Mouse (Mus musculus): ENCODE data around the gene Gmppa.

Gene Gmppa

DNA sequence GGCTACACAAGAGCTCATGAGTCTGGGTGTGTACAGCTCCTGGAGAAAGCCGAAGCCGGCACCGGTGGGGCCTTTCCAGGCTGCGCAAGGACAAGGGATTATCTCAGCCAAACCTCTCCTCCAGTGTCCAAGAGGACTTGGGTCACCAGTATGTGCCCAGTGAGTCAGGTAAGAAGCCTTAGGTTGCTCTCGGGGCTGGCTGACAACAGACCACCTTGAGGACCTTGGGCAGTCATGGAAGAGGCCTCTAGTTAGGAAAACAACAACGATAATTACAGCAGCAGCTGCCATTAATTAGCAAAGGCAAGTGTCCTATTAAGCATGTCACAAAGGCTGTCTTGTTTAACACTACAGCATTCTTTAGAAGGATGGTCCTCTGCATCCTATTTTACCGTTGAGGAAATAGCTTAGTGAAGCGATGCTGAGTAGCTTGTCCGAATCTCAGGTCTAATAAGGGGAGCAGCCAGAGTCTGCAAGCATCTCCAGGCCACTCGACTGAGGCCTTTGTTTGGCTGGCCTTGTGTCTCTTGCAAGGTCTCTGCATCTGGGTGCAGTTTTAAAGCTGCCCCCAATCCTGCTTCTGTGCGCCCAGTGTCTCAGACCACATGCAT lies 11.8 kb upstream of the Gmppa start:
- no peak for DNase-seq (ENCODE audit: low spot score in 2 of 2)

DNA sequence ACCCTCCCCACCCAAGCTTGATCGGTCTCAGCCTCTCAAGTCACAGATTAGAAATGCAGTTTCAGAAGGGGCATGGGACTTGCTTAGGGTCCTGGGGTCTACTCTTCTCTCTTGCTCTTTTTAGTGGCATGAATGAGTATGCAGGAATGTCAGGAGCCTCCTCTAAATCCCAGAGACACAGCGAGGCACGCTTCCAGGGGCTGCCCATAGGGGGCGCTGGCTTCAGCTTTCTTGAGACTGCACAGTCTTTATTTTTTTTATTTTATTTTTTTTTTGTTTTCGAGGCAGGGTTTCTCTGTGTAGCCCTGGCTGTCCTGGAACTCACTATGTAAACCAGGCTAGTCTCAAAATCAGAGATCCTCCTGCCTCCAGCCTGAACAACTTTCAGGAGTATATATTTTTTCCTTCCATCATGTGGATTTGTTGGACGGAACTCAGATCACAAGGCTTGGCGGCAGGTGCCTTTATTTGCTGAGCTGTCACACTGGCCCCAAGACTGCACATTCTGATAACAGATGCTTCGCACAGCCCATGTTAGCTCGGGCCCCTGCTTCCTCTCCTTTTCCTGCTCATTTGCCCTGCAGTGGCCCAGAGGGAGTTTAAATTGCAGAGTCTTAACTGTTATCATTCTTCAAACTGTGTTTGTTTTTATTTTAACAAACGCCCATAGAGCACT lies 9.8 kb upstream of the Gmppa start:
- DNase-seq (ENCODE audit: low spot score in 2 of 2): no peak

DNA sequence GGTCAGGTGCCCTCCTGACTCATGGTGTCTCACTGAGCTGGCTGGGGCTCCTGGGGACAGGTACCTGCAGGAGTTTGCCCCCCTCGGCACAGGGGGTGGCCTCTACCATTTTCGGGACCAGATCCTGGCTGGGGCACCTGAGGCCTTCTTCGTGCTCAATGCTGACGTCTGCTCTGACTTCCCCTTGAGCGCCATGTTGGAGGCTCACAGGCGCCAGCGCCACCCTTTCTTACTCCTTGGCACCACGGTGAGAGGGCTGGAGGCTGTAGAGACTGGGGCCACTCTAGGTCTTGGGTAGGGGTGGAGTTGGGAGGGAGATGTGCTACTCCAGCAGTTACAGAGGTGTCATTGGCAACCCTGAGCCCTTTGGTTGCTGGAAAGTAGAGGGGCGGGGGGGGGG lies 3.1 kb downstream of the Gmppa start:
- DNase-seq (ENCODE audit: low spot score in 2 of 2): no peak

DNA sequence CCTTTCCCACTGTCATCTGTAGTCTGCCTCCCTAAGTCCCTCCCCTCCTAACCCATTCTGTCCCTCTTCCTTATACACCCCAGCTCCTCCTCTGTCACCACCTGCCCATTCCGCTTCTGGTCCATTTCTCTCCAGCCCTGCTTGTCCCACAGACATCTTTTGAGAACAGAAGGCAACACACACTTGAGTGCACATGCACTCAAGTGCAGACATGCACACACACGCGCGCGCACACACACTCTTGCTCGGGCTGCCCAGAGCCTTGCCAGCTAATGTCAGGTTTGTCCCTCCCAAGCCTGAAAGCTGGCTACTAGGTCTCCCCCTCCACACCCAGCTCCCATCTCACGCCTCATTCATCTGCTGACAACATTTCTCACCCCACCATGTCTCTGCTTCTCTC lies 4.9 kb downstream of the Gmppa start:
- no peak for DNase-seq (ENCODE audit: low spot score in 2 of 2)

DNA sequence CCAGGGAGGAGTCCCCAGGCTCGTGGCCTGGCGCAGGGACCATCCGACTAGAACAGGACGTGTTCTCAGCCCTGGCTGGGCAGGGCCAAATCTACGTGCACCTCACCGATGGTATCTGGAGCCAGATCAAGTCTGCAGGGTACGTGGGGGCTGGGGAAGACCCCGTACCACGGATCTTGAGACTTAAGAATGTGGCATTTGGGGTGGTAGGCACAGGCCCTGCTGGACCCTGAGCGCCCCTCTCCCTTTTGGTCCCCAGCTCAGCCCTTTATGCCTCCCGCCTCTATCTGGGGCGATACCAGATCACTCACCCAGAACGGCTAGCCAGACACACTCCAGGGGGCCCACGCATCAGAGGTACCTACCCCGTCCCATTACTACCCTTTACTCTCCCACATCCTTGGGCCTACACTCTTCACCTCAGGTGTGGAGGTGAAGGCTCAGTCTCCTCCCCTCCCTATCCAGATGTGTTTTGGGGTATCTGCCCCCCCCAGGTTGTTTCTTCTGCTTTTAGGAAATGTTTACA lies 5.8 kb downstream of the Gmppa start:
- DNase-seq (ENCODE audit: low spot score in 2 of 2): no peak

DNA sequence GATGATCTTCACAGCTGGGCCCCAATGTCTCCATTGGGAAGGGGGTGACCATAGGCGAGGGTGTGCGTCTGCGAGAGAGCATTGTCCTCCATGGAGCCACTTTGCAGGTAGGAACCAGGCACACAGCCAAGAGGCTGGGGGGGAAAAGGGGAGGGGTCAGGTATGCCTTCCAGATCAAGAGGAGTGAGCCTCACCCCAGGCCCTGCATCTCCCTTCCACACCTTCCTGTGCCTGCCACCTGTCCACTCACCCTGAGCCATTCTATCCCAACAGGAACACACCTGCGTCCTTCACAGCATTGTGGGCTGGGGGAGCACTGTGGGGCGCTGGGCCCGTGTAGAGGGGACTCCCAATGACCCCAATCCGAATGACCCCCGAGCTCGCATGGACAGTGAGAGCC lies 6.4 kb downstream of the Gmppa start:
- DNase-seq (ENCODE audit: low spot score in 2 of 2): no peak

DNA sequence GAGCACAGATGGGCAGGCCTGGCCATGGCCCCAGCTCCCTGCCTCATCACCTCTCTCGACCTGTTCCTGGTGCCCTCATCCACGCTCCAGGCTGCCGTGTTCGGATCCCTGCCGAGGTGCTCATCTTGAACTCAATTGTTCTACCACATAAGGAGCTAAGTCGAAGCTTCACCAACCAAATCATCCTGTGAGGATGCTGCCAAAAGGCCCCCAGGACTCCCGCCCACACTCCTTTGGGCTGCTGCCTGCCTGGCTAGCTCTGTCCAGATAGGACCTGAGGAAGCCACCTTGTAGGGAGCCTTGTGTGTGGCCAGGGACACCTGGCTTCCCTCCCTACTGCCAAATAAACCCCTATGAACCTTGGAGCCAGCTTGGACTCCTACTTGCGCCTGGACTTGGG lies 7.1 kb downstream of the Gmppa start:
- no peak for DNase-seq (ENCODE audit: low spot score in 2 of 2)

DNA sequence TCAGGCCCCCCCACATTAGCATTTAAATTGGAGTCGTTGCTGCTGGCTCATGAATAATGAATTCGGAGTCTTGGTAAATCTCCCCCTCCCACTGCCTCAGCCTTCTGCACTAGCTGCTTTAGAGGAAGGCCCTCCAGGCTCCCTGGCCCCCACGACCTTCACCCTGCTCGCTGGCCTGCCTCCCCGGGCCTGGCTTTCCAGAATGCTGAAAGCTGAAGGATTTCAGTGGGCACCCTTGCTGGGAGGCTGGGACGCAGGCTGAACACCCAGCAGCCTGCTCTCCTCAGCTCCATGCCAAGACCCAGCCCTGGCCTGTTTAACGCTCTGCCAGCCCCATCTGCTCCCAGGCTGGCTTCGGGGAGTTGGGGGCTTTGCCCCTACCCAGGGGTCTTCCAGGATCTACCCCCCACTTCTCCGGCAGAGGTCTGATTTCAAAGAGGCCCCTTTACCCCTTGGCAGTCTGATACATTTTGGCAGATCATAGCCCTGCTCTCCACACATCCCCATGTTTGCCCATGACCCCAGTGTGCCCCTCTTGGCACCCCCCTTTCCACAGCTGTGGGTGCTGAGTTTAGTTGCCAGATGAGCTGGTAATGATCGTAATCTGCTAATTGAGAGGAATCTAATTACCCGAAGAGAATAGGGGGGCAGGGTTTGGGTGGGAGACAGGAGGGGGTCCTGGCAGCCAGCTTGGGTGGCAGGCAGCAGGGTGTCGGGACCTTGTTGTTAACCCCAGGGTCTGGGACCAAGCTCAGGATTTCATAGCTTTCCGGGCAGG lies 7.7 kb downstream of the Gmppa start:
- DNase-seq (ENCODE audit: low spot score in 2 of 2): no peak

DNA sequence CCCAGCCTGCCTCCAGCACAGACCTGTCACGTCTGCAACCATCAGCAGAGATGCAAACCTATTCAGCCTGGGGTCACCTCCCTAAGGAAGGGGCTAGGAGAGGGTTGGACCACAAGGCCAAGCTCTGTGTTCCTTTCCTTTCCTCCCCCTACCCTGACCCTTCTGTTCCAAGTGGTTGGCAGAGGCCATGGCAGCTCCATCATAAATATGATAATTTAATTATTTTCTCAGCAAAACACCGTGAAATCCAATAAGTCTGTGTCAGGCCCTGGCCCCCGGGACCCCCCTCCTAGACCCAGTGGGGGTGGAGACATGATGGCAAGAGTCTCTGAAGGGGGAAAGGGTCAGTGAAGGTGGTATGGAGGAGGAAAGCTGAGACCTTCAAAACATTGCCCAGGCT lies 8.5 kb downstream of the Gmppa start:
- DNase-seq (ENCODE audit: low spot score in 2 of 2): no peak

DNA sequence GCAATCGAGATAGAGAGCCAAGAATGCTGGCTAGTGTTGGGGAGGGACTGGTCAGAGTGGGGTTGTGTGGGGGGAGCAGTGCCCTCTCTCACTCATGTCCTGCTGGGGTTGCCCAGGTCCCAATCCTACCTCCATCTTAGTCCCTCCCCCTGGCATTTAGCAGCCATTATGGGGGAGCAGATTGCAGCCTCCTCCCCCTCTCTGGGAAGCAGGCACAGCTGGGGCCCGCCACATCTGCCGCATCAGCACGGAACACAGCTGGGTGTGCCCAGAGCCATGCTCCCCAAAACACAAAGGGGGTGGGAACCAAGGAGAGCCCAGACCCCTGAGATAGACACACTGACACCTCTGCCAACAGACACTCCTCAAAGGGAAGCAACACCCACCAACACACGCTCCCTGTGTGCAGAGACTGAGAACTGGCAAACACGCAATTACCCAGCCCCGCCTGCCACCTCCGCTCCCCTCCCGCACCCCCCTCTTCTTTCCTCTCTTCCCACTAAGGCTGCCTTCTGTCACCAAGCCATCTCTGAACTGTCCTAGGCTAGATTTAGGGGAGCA lies 9.5 kb downstream of the Gmppa start:
- DNase-seq (ENCODE audit: low spot score in 2 of 2): peak; percentile 54 to 66

DNA sequence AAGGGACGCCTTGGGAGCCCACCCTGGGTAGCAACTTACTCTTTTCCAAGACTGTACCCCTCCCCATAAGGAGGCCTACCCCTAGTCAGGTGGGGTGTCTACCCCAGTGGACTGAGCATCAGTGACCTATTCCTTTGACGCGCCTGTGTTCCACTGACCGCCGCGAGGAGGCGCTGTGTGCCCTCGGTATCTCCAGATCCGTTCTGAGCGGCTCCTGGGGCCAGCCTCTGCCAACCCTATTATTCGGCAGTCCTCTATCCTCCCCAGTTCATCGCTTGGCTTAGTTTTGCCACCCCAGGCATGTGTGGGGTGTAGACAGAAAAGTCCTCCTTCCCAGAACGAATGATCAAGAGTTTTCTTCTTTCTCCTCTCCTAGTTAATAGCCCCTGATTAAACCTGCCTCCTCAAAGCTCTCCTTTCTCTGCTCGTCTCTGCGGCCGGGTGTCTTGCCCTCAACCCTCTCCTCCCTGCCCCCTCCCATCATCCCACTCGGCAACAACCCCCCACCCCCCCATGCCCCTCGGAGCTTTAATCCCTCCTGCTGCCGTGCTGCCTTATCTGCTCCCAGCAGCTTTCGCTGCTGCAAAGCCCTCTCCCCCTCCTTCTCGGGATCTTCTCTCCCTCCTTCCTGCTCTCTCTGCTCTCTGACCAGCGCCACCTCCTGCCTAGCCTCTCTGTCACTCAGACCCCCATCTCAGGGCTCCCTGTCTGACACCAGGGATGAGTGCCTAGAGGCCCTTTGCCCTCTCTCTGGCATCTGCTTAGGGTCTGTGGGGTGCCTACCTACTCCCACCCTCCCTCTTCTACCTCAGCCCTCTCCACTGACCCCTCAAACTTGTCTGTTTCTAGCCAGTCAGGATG lies 10.3 kb downstream of the Gmppa start:
- DNase-seq (ENCODE audit: low spot score in 2 of 2): peak; percentile 53 to 58

DNA sequence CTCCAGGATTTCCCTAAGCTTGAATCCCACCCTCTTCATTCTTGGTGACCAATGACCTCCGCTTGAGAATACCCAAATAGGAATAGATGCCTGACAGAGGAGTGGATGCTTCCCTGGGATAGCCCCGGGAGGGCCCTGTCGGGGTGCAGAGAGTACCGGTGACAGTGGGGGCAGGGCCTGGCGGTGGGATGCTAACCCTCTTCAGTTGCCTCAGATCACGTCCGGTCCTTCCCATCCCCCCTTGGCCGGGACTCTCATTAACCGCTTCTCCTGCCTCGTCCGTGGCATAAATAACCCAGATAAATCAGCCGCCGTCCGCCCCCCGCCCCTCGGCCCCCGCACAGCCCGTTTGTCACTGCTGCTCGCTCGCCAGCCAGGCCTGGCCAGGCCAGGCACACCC lies 10.9 kb downstream of the Gmppa start:
- DNase-seq (ENCODE audit: low spot score in 2 of 2): no peak

DNA sequence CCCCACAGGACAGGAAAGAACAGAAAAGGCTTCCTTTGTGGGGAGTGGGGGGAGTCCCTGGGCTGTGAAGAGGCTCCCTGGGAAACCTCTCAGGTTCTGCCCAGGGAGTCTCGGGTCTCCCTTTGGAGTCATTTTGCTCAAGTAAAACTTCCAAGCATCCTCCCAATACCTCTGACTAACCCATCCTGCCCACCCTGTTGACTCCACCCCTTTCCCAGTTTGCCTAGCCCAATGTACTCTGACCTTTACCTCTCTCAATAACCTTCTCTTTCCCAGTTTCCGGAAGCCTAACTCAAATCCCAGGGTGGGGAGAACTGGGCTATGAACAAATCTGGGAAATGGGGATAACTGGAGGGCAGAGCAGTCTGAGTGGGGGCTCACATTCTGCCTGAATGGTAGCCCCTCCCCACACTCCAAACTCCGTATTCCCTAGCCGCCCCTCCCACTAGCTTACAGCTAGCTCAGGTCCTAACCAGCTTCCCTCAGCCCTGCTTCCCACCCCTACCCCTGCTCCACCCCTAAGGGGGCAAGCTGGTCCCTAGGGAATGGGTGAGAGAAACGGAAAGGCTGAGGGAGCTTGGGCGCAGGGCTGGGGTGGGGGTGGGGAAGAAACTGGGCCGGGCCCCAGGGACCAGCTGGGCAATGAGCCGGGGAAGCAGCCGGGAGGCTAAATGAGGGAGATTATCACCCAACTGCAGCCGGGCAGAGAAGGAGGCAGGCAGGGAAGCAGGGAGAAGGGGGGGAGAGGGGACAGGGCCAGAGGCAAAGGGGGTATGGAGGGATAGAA lies 11.7 kb downstream of the Gmppa start:
- DNase-seq (ENCODE audit: low spot score in 2 of 2): no peak

DNA sequence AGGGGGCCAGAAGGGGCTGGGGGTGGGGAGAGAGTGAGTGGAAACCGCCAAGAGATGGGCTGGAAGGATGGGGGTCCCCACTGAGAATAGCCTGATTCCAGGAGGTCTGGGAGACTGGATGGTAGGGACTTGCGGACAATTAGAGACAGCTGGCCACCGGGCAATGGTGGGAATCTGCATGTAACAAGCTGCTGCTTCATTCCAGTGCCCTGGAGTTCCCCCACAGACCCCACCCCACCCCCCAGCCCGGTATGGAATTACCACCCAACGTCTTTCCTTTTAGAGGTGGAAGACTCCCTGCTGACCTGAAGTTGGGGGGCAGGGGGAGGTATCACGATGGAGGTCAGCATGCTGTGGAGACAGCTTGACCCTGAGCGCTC lies 12.3 kb downstream of the Gmppa start:
- no peak for DNase-seq (ENCODE audit: low spot score in 2 of 2)

DNA sequence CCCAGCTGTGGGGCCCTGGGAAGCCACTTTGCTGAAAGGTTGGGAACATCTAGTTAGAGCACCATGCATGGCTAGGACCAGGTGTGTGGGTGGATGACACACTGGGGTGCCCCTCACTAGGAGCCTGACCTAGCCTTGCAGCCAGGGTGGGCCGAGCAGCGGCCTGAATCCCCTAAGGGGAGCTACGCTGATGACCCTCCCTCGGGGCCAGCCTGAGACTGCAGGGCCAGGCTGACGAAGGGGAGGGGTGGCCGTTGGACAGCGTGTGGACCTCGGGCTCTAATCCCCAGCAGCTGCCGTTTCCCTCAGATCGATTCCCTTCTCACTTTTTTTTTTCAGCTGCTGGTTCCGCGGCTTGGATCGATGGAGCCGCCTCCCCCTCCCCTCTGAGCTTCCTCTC lies 13.2 kb downstream of the Gmppa start:
- no peak for DNase-seq (ENCODE audit: low spot score in 2 of 2)

DNA sequence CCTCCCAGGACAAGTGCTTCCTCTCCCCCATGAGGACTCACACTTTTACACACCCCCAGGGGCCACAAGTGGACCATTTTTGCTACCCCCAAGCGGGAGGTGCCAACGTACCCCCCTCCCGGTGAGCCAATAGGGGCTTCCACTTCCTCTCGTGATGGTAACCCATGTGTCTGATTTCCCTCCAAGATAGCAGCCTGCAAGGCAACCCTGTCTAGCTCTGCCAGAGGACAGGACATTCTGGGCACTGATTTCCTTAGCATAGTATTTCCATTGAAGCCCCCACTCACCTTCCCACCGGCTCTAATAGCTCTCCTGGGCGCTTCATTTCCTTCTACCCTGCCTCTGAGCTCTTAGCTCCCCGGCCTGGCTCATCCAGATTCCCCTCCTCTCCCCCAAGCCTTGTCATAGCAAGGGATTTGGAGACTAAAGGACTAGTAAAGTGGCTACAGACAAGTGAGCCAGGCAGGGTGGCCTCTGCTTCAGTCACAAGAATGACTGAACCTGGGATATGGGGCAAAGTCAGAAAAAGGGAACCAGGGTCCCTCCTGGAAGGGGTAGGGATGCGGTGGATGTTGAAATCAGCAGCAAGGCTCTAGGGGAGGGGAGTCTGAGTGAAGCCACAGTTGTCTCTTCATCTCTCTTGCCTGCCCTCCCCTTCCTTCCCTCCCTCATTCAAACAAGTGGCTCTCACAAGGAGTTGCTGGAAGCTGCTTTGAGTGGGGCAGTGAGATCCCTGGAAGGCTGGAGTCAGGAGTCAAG lies 13.8 kb downstream of the Gmppa start:
- DNase-seq (ENCODE audit: low spot score in 2 of 2): no peak

DNA sequence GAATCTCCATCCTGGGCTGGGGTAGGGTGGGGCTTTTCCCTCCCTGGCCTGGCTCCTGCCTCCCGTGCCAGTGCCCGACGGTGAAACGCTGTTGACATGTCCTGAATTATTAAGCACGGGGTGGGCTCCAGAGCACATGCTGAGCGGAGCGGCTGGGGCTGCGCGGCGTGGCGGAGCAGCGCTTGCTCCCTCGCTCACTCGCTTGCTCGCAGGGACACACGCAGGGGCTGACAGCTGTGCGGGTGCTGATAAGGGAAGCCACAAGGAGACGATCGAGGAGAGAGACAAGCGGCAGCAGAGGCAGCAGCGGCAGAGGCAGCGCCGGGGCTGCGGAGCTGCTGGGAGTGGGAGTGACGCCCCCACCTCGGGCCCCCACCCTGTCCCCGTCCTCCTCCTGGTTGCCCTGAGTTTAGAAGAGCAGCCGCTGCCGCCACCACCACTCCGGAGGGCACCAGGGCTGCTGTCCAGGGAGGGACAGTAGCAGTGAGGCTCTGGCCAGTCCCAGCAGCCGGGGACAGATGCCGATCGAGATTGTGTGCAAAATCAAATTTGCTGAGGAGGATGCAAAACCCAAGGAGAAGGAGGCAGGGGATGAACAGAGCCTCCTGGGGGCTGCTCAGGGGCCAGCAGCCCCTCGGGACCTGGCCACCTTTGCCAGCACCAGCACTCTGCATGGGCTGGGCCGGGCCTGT lies 14.7 kb downstream of the Gmppa start, which contains the start of gene Asic4:
TSS of gene Asic4 (plus strand) at position 123 of the 692 bp plus-strand sequence.
- no peak for DNase-seq (ENCODE audit: low spot score in 2 of 2)

DNA sequence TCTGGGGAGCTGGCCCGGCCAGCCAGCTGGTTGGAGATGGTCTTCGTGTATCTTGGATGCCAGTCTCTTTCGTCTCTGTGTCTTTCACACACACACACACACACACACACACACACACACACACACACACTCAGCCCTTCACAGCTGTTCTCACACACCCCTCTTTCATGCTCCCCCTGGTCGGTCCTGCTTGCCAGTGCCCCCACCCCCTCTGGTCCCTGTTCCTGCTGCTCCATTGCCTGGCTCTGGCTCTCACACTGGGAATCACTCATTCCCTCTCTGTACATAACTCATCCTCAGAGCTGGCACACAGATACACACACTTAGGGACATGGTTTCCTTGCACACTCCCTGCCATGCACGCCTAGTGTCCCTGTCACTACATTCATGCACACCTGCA lies 16.2 kb downstream of the Gmppa start:
- DNase-seq (ENCODE audit: low spot score in 2 of 2): no peak

DNA sequence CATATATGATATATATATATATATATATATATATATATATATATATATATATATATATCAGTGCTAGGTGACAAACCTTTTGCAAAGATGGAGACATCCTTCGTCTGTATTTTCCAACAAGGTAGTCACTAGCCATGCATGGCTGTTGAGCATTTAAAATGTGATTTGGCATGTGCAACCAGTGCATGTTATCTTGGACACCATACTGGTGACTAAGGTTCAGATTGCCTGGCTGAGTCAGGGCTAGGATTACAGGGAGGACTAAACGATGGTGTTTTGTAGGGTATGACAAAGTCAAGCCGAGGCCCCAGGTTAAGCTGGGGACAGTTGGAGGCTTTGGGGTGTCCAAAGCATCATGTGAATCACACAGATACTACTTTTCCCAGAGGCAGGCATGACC lies 19.7 kb downstream of the Gmppa start:
- DNase-seq (ENCODE audit: low spot score in 2 of 2): no peak

All from right cerebral cortex, postnatal 36 days (tissue).